Mouse (Mus musculus): ENCODE data around the gene Ttc19. TPM values are rescaled to one million over a fixed set of nuclear protein-coding genes. Genes with fewer than 3 reads are reported as not detected.

Ttc19 gene
- 10 to 100 TPM; 74.3 to 75.1 TPM for total RNA-seq (2021)

DNA sequence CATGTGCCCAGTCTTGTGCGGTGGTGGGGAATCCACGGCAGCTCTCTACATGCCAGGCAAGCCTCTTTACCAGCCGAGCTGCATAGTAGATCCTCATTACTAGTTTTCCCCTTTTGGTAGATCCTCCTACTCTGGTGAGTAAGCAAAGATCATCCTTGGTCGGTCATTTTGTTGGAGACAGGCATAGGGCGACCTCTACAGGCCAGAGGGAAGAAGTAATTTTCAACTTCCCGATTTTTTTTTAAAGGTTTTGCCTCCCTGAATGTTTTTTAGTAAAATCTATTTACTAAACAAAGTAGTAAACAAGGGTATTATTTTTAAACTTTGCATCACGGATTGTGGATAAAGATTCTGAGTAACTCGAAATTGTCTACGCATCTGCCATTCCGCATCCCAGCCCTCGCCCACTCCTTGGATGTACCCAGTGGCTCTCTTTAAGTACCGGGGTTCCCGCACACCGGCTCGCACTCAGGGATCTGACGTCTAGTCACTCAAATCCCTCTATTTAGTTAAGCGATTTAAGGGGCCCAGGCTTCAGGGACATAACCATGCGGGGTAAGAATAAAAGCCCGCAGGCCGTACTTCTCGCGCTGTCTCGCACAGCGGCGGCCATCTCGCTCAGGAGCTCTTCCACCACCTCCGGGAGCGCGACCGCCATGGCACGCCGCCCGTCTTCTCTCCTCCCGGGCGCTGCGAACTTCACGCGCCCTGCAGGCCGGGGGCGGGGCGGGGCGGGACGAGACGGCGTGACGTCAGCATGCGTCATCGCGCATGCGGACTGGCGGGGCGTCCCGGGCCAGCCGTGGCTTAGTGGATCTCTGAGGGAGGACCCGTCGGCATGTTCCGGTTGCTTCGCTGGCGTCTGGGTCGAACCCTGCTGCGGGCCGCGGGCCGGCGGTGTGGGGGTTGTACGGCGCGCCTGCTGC lies at the start of gene Ttc19, which contains the start of gene Zswim7:
Gene Ttc19 (plus strand): TSS at position 799 of the 926 bp plus-strand sequence.
Gene Zswim7 (minus strand): TSS at position 701 of the 926 bp plus-strand sequence.
- peak; percentile 87 to 96 for DNase-seq (ENCODE audit: extremely low spot score in 1 of 2, low spot score in 2 of 2)
- intact Hi-C loops (cut with DNase I), result loop anchor here (2.0 to 5.0 kb wide), 2 partner anchors 232 to 334 kb away; no protein-coding TSS in a partner anchor

- intact Hi-C loops (cut with DNase I), result no loop called here
- no peak for DNase-seq (ENCODE audit: extremely low spot score in 1 of 2, low spot score in 2 of 2)
Observed at GRCm38 (mm10) chr11:62240631-62241261, 40.5 kb upstream of the Ttc19 start.

GRCm38 (mm10) chr11:62243871-62244270 lies 37.4 kb upstream of the Ttc19 start:
- DNase-seq (ENCODE audit: extremely low spot score in 1 of 2, low spot score in 2 of 2), result no peak
- intact Hi-C loops (cut with DNase I), result no loop called here

DNA sequence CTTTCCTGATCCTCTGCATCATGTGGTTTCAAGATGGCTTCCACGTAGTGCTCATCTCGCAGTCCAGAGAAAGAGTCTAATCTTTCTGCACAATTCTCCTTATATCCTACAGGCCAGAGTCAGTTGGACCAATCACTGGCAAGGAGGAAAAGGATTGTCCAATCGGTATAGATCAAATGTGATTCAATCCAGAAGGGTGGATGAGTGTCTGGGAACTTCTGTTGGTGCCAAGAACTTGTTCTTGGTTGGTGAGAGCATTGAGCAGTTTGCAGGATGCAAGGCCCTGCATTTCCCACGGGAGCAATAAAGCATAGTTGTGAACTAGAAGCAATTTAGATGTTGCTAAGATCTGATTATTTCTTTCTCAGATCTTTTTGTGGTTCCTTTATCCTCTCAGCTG lies 36.8 kb upstream of the Ttc19 start:
- DNase-seq (ENCODE audit: extremely low spot score in 1 of 2, low spot score in 2 of 2), result no peak
- intact Hi-C loops (cut with DNase I), result no loop called here

- DNase-seq (ENCODE audit: extremely low spot score in 1 of 2, low spot score in 2 of 2), result no peak
- intact Hi-C loops (cut with DNase I), result no loop called here
Observed at GRCm38 (mm10) chr11:62247759-62248400, 33.4 kb upstream of the Ttc19 start.

DNA sequence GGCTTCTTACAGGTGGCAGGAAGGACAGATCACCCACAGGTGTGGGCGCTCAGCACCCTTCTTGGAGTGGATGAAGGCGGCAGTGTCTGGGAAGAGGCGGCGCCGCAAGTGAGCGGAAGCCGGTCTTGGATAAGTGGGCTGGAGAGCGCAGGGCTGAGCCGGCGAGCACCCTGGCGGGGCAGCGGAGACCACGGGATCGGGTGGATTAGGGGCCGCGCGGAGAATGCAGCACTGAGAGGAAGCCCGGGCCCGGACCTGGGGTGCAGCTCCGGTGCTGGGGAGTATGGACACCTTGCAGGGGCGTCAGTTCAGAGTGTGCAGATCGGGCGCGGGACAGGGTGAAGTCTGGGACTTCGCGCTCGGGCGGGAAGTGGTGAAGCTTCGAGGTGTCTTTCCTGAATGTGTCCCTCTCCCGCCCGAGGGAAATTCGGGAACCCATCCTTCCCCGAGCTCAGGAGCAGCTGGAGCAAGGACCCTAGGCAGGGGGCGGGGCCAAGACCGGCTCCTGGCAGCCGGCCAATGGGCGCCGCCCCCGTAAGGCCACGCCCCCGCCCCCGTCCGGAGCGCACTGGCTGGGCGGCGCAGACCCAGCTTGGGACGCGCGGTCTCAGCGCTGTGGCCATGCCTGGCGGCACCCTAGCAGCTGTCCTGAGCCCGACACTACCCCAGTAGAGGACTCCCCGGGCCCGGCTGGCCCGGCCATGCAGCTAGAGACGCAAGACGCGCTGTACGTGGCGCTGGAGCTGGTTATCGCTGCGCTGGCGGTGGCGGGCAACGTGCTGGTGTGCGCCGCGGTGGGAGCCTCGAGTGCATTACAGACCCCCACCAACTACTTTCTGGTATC lies 32.6 kb upstream of the Ttc19 start, which contains the start of gene Adora2b:
Gene Adora2b (plus strand): TSS at position 584 of the 844 bp plus-strand sequence.
- peak in 1 of 2 experiments; percentile 81 for DNase-seq (ENCODE audit: extremely low spot score in 1 of 2, low spot score in 2 of 2)
- intact Hi-C loops (cut with DNase I), result no loop called here

GRCm38 (mm10) chr11:62249266-62250037 lies 31.8 kb upstream of the Ttc19 start:
- DNase-seq (ENCODE audit: extremely low spot score in 1 of 2, low spot score in 2 of 2), result no peak
- intact Hi-C loops (cut with DNase I), result no loop called here

DNA sequence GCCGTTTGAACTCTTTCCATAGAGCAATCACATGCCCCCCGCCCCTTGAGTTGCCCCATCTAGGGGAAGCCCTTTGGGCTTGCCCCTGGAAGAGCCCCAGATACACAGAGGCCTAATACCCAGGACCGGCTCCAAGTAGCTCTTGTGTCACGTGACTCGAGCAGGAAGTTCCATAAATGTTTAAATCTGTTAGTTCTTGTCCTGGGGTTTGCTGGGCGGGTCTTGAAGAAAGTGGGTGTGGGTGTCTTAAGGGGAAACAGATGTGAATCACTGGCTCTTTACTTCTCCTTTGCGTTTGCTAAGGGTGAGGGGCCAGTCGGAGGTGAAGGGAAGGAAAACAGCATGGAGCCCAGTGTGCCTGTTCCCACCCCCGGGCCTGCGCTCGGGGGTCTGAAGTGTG lies 30.2 kb upstream of the Ttc19 start:
- no peak for DNase-seq (ENCODE audit: extremely low spot score in 1 of 2, low spot score in 2 of 2)
- intact Hi-C loops (cut with DNase I), result no loop called here

- no peak for DNase-seq (ENCODE audit: extremely low spot score in 1 of 2, low spot score in 2 of 2)
- intact Hi-C loops (cut with DNase I), result no loop called here
Observed at GRCm38 (mm10) chr11:62253380-62253779, 27.9 kb upstream of the Ttc19 start.

GRCm38 (mm10) chr11:62259214-62259613 lies 22.1 kb upstream of the Ttc19 start:
- DNase-seq (ENCODE audit: extremely low spot score in 1 of 2, low spot score in 2 of 2), result no peak
- intact Hi-C loops (cut with DNase I), result no loop called here

DNA sequence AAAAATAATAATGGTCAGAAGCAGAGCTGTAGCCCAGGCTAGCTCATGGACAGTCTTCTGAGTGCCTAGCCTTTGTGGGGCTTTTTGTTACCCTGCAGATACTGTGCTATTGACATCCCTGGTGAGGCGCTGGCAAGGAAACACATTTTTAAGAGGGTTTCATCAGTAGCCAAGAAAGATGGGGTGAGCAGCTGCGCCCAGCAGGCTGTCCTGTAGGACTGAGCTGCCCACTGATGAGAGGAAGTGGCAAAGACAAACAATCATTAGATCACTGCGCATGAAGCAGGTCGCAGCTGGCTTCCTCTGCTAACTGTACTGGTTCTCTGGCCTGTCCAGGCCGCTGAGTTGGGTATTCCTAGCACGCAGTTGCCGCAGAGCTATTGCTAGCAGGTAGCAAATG lies 17.7 kb upstream of the Ttc19 start:
- intact Hi-C loops (cut with DNase I), result no loop called here
- peak in 1 of 2 experiments; percentile 57 for DNase-seq (ENCODE audit: extremely low spot score in 1 of 2, low spot score in 2 of 2)

- intact Hi-C loops (cut with DNase I), result no loop called here
- DNase-seq (ENCODE audit: extremely low spot score in 1 of 2, low spot score in 2 of 2), result no peak
Observed at GRCm38 (mm10) chr11:62264018-62264417, 17.3 kb upstream of the Ttc19 start.

GRCm38 (mm10) chr11:62265642-62266041 lies 15.6 kb upstream of the Ttc19 start:
- DNase-seq (ENCODE audit: extremely low spot score in 1 of 2, low spot score in 2 of 2), result no peak
- intact Hi-C loops (cut with DNase I), result no loop called here

GRCm38 (mm10) chr11:62266466-62267214 lies 14.6 kb upstream of the Ttc19 start:
- DNase-seq (ENCODE audit: extremely low spot score in 1 of 2, low spot score in 2 of 2), result no peak
- intact Hi-C loops (cut with DNase I), result no loop called here

DNA sequence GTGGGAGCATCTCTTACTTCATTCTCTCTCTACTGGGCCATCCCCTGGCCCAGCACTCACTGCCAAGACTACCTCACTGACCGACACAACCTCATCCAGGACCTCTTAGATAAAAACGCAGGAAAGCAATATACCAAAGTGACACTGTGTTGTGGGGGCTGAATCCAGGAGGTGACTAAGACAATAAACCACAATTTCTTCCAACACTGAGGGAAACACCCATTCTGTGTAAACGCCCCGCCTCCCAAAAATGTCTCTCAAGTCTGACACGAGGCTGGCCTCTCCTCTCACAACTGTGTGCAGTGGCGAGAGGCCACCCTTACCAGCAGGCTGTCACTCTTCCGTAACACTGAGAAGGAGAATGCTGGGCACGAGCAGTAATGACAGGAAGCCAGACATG lies 12.9 kb upstream of the Ttc19 start:
- intact Hi-C loops (cut with DNase I), result no loop called here

DNA sequence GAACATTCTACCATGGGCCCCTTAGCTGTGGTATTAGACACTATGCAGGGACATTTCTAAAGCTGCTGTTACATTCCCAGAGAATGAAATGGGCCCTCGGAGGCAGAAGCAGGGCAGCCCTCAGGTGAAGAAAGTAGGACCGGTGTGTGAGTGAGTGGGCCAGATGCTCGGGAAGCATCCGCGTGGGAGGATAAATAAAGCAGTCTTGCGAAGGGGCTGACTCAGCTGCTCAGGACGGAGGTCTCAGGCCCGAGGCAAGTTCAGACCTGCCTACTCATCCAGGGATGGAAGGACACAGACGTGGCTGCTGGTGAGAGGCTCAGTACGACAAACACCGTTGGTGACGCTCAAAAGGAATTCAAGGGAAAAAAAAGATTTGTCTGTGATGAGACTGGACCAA lies 12.2 kb upstream of the Ttc19 start:
- intact Hi-C loops (cut with DNase I), result no loop called here
- DNase-seq (ENCODE audit: extremely low spot score in 1 of 2, low spot score in 2 of 2), result no peak

More for the DNA sequence above, 12.9 kb upstream of the Ttc19 start:
- DNase-seq (ENCODE audit: extremely low spot score in 1 of 2, low spot score in 2 of 2), result no peak

GRCm38 (mm10) chr11:62270851-62271250 lies 10.4 kb upstream of the Ttc19 start:
- no peak for DNase-seq (ENCODE audit: extremely low spot score in 1 of 2, low spot score in 2 of 2)
- intact Hi-C loops (cut with DNase I), result no loop called here

Measured in left cerebral cortex, postnatal 10 days (tissue).